Comparison of ENCODE assay signal across 23 mouse cellular contexts in the genomic region with DNA sequence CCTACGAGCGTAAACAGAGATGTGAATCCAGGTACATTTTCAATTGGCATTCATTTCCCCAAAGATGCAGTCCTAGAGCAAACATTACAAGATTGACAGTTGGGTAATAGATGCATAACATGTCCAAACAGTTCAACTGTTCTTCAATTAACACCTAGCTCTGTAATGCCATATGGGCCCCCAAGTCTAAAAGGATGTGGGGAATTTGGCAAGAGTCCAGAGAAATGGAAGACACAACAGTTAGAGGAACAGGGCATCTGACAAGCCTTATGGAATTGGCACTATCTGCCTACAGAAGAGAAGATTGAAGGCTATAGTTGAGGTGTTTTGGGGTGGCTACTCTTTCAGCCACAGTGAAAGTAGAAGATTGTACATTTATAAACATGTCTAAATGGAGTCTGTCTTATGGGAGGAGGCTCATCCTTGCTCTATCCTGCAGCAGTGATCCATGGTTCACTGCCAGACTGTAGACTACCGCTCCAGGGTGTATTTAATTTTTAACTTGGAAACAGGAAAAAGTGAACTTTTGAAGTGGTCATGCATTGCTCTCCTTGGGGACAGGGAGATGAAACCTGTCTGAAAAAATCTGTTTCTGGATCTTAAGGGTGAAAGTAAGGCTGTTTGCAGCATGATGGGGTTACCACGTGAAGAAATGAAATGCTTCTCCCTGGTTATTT.
A peak's percentile ranks its signal among the peaks of the same experiment; 100 is the strongest.
DNase-seq lines count a peak whose midpoint lies in the region; ATAC-seq and TF ChIP-seq lines count a peak whose summit lies in the region.
"Had no signal": no experiment of that assay in that cellular context is flagged by ENCODE, and none has a peak within 500 bp of the region (broad histone marks: within the 10 kb centered on the region; RNA-seq: fewer than 3 reads in every experiment).

No protein-coding gene starts in this region.

- no peaks in the 10 kb centered on the region for H3K9me3 ChIP-seq in forebrain, embryonic 13.5 days (replicated peaks)
- no peaks in the 10 kb centered on the region for H3K9me3 ChIP-seq in forebrain, embryonic 11.5 days (ENCODE audit: control insufficient read depth, low read length)
- H3K9me3 ChIP-seq in liver, embryonic 12.5 days (replicated peaks), result no peaks in the 10 kb centered on the region
- H3K9me3 ChIP-seq: embryonic facial prominence, embryonic 12.5 days; G1E; heart, embryonic 10.5 days; hindbrain, embryonic 12.5 days had no signal

- no peak overlapping the region for H3K27ac ChIP-seq in forebrain, embryonic 13.5 days
- no peak overlapping the region for H3K27ac ChIP-seq in forebrain, embryonic 11.5 days (ENCODE audit: low read depth, low read length)
- H3K27ac ChIP-seq in kidney, adult 2 months (ENCODE audit: insufficient read depth, low read depth, low read length), result no peak overlapping the region
- no peak overlapping the region for H3K27ac ChIP-seq in liver, adult 2 months (replicated peaks; ENCODE audit: insufficient read depth, low read depth, low read length)
- no peak overlapping the region for H3K27ac ChIP-seq in liver, embryonic 12.5 days
- H3K27ac ChIP-seq: embryonic facial prominence, embryonic 12.5 days; heart, embryonic 10.5 days; hindbrain, embryonic 12.5 days had no signal

- no peak for DNase-seq in forebrain, embryonic 11.5 days (ENCODE audit: low spot score)
- peak; percentile 75 for DNase-seq in kidney, adult 2 months
- no peak for DNase-seq in kidney, postnatal 4 days
- peak; percentile 5 for DNase-seq in liver, adult 2 months (ENCODE audit: extremely low read depth, low read depth, low spot score)
- no peak for DNase-seq in frontal cortex, postnatal 10 days (ENCODE audit: low spot score in 2 of 2)
- DNase-seq: adrenal gland, postnatal 10 days; B cell, adult 2 months; cerebellum, adult 11-12 months; cerebellum, adult 9-10 months; cerebellum, postnatal 25 days; gastrocnemius, postnatal 14 days; heart, postnatal 10 days; heart, postnatal 4 days had no signal

- peaks cover 20% of the 10 kb centered on the region for H3K27me3 ChIP-seq in forebrain, embryonic 13.5 days
- H3K27me3 ChIP-seq in forebrain, embryonic 11.5 days (ENCODE audit: control insufficient read depth, insufficient read depth, low read length), result no peaks in the 10 kb centered on the region
- H3K27me3 ChIP-seq in kidney, adult 2 months (replicated peaks; ENCODE audit: control insufficient read depth, insufficient read depth, low read length), result no peaks in the 10 kb centered on the region
- no peaks in the 10 kb centered on the region for H3K27me3 ChIP-seq in liver, adult 2 months (ENCODE audit: control insufficient read depth, insufficient read depth, low read length)
- H3K27me3 ChIP-seq in liver, embryonic 12.5 days (replicated peaks), result no peaks in the 10 kb centered on the region
- H3K27me3 ChIP-seq: embryonic facial prominence, embryonic 12.5 days; hindbrain, embryonic 12.5 days had no signal

- H3K4me2 ChIP-seq in forebrain, embryonic 13.5 days, result no peak overlapping the region
- H3K4me2 ChIP-seq in forebrain, embryonic 11.5 days (ENCODE audit: low read depth, low read length, severe bottlenecking), result no peak overlapping the region
- no peak overlapping the region for H3K4me2 ChIP-seq in liver, embryonic 12.5 days
- H3K4me2 ChIP-seq: embryonic facial prominence, embryonic 12.5 days; hindbrain, embryonic 12.5 days had no signal

- no peak for TF ChIP-seq POLR2A in kidney, adult 2 months (IDR thresholded peaks at IDR 0.05; ENCODE audit: low read depth, low read length)
- no peak for TF ChIP-seq POLR2A in liver, adult 2 months (IDR thresholded peaks at IDR 0.05; ENCODE audit: extremely low read depth, insufficient read depth, low read length)

- H3K9ac ChIP-seq in forebrain, embryonic 13.5 days, result no peak overlapping the region
- H3K9ac ChIP-seq in forebrain, embryonic 11.5 days (ENCODE audit: low read length), result no peak overlapping the region
- no peak overlapping the region for H3K9ac ChIP-seq in liver, adult 2 months (ENCODE audit: low read depth, low read length)
- no peak overlapping the region for H3K9ac ChIP-seq in liver, embryonic 12.5 days
- H3K9ac ChIP-seq: embryonic facial prominence, embryonic 12.5 days; hindbrain, embryonic 12.5 days had no signal

- no peaks in the 10 kb centered on the region for H3K36me3 ChIP-seq in forebrain, embryonic 13.5 days (ENCODE audit: poor library complexity, severe bottlenecking)
- no peaks in the 10 kb centered on the region for H3K36me3 ChIP-seq in forebrain, embryonic 11.5 days (ENCODE audit: control insufficient read depth, insufficient read depth, low read length)
- H3K36me3 ChIP-seq in kidney, adult 2 months (ENCODE audit: control insufficient read depth, insufficient read depth, low read length), result no peaks in the 10 kb centered on the region
- H3K36me3 ChIP-seq in liver, adult 2 months (ENCODE audit: control insufficient read depth, insufficient read depth, low read length), result no peaks in the 10 kb centered on the region
- no peaks in the 10 kb centered on the region for H3K36me3 ChIP-seq in liver, embryonic 12.5 days
- H3K36me3 ChIP-seq: embryonic facial prominence, embryonic 12.5 days; G1E; heart, embryonic 10.5 days; hindbrain, embryonic 12.5 days had no signal

- no peaks in the 10 kb centered on the region for H3K4me1 ChIP-seq in forebrain, embryonic 13.5 days
- no peaks in the 10 kb centered on the region for H3K4me1 ChIP-seq in forebrain, embryonic 11.5 days (replicated peaks; ENCODE audit: control insufficient read depth, insufficient read depth, low read length)
- H3K4me1 ChIP-seq in kidney, adult 2 months (ENCODE audit: control insufficient read depth, insufficient read depth, low read length), result peaks cover 7% of the 10 kb centered on the region; the same call in 1 of the 2 replicates
- no peaks in the 10 kb centered on the region for H3K4me1 ChIP-seq in liver, adult 2 months (ENCODE audit: control insufficient read depth, insufficient read depth, low read length)
- no peaks in the 10 kb centered on the region for H3K4me1 ChIP-seq in liver, embryonic 12.5 days
- H3K4me1 ChIP-seq: embryonic facial prominence, embryonic 12.5 days; heart, embryonic 10.5 days; hindbrain, embryonic 12.5 days had no signal

- no peak overlapping the region for H3K4me3 ChIP-seq in forebrain, embryonic 13.5 days
- H3K4me3 ChIP-seq in forebrain, embryonic 11.5 days (ENCODE audit: low read depth, low read length), result no peak overlapping the region
- no peak overlapping the region for H3K4me3 ChIP-seq in kidney, adult 2 months (ENCODE audit: insufficient read depth, low read depth, low read length)
- H3K4me3 ChIP-seq in liver, adult 2 months (ENCODE audit: insufficient read depth, low read depth, low read length), result no peak overlapping the region
- no peak overlapping the region for H3K4me3 ChIP-seq in liver, embryonic 12.5 days
- H3K4me3 ChIP-seq: embryonic facial prominence, embryonic 12.5 days; heart, embryonic 10.5 days; hindbrain, embryonic 12.5 days had no signal

- WGBS in forebrain, embryonic 13.5 days, result 84% methylated on average over 4 of the region's 4 CpGs
- WGBS in forebrain, embryonic 11.5 days, result 92% methylated on average over 4 of the region's 4 CpGs
- 76% methylated on average over 4 of the region's 4 CpGs for WGBS in kidney, adult 2 months
- WGBS in liver, adult 2 months, result 55% methylated on average over 4 of the region's 4 CpGs
- 73% methylated on average over 4 of the region's 4 CpGs for WGBS in liver, embryonic 12.5 days (ENCODE audit: insufficient replicate concordance)

- no peak for TF ChIP-seq CTCF in kidney, adult 2 months (conservative IDR thresholded peaks at IDR 0.05; ENCODE audit: insufficient read depth, insufficient read length, low read depth, low read length)
- no peak for TF ChIP-seq CTCF in liver, adult 2 months (IDR thresholded peaks at IDR 0.05; ENCODE audit: low read depth, low read length)

- 0 out of 2 replicates have a peak, but pooled peaks have one; percentile 50 for ATAC-seq in forebrain, embryonic 13.5 days
- ATAC-seq in forebrain, embryonic 11.5 days (replicated peaks; ENCODE audit: low FRiP score), result no peak
- ATAC-seq in liver, embryonic 12.5 days, result no peak
- ATAC-seq: CD4-positive, CD25-positive, alpha-beta regulatory T cell, adult 4 months; forebrain, embryonic 16.5 days; hindbrain, embryonic 16.5 days; inflammation-experienced regulatory T-cells, adult 6 months had no signal

- no peaks in the 10 kb centered on the region for H3K79me2 ChIP-seq in liver, adult 2 months (ENCODE audit: control insufficient read depth, insufficient read depth, low read length)

Comparison
In these comparisons a context has a peak if more than half of its experiments do, and no peak if none do; other contexts are left out.
1. DNase-seq: peak in kidney, adult 2 months (single experiment) and liver, adult 2 months (single experiment); none in forebrain, embryonic 11.5 days (single experiment), kidney, postnatal 4 days (0 of 2) and frontal cortex, postnatal 10 days (0 of 2).